Mouse (Mus musculus) liver, embryonic 14.5 days (tissue): Measurements from ENCODE around the gene Sparcl1. TPM values are rescaled to one million over a fixed set of nuclear protein-coding genes. Genes with fewer than 3 reads are reported as not detected.

ENCODE experiments used
- ATAC-seq: fragments of 200-750 bp; cut with Nextera tagmentation; 2 replicates; pipeline ENCODE4 v1.8.0; 2017; ENCODE audit warnings: moderate number of reproducible peaks, mild to moderate bottlenecking, moderate library complexity; ENCODE audit not compliant: insufficient read depth
- DNase-seq, 3 experiments: peaks; one replicate each; pipeline ENCODE4 v3.0.0-alpha.2; 2012 to 2013; ENCODE audit warnings: low read depth in 3 of 3, low spot score in 3 of 3
- H3K27ac ChIP-seq: fragments of 300-500 bp; sonication (generic); 2 replicates; pipeline ENCODE4 v1.5.1; 2014; ENCODE audit warnings: moderate library complexity, mild to moderate bottlenecking, control low read depth, inconsistent platforms
- H3K27me3 ChIP-seq: fragments of 300-500 bp; sonication (generic); 2 replicates; pipeline ENCODE4 v1.6.1; 2014; ENCODE audit warnings: mild to moderate bottlenecking, low read length, moderate library complexity; ENCODE audit not compliant: control insufficient read depth, insufficient read depth
- H3K36me3 ChIP-seq: fragments of 300-500 bp; sonication (generic); replicated peaks from 2 replicates; pipeline ENCODE4 v1.6.1; 2014; ENCODE audit warnings: low read depth; ENCODE audit not compliant: control insufficient read depth, insufficient read depth
- H3K4me1 ChIP-seq, 2 experiments: fragments of 200-500 bp in 1 of 2; fragments of 300-500 bp in 1 of 2; sonication (generic) in 1 of 2; replicated peaks; 2 replicates each; pipeline ENCODE4 v1.6.1; 2012 to 2014; ENCODE audit warnings: antibody characterized with exemption in 1 of 2, inconsistent platforms in 1 of 2, low read length in 1 of 2; ENCODE audit not compliant: control insufficient read depth in 2 of 2, insufficient read depth in 2 of 2
- H3K4me2 ChIP-seq: fragments of 300-500 bp; sonication (generic); 2 replicates; pipeline ENCODE4 v1.6.1; 2014; ENCODE audit warnings: low read depth, mild to moderate bottlenecking, control low read depth, moderate library complexity
- H3K4me3 ChIP-seq, 2 experiments: fragments of 200-500 bp in 1 of 2; fragments of 300-500 bp in 1 of 2; sonication (generic) in 1 of 2; 2 replicates each; pipeline ENCODE4 v1.5.1; 2012 to 2014; ENCODE audit warnings: low read depth in 2 of 2, low read length in 2 of 2, mild to moderate bottlenecking in 2 of 2, control low read depth in 1 of 2, inconsistent platforms in 1 of 2, moderate library complexity in 1 of 2; ENCODE audit not compliant: insufficient read depth in 1 of 2
- H3K9ac ChIP-seq: fragments of 300-500 bp; sonication (generic); replicated peaks from 2 replicates; pipeline ENCODE4 v1.6.1; 2014; ENCODE audit warnings: mild to moderate bottlenecking, control low read depth, moderate library complexity
- H3K9me3 ChIP-seq: fragments of 300-500 bp; sonication (generic); 2 replicates; pipeline ENCODE4 v1.6.1; 2016; ENCODE audit warnings: low read length, mixed read lengths; ENCODE audit not compliant: control insufficient read depth
- CTCF ChIP-seq: IDR thresholded peaks from 2 replicates; pipeline ENCODE4 v1.5.1; 2016; ENCODE audit warnings: antibody characterized with exemption, low read depth, control low read depth
- EP300 ChIP-seq: IDR thresholded peaks from 2 replicates; pipeline ENCODE4 v1.6.1; 2016; ENCODE audit warnings: antibody characterized with exemption, low read depth
- WGBS: fragments of 180-500 bp; shearing (Covaris S2); extraction: QIAGEN DNeasy Blood & Tissue Kit; methylation state at CpG from one replicate; pipeline ENCODE4 v1.1.7; 2014; ENCODE audit not compliant: insufficient replicate concordance; 5-methylcytosine and 5-hydroxymethylcytosine counted together
- polyA plus RNA-seq, 2 experiments: library from polyadenylated mRNA; depleted of rRNA in 1 of 2; stranded (reverse) in 1 of 2; unstranded in 1 of 2; fragments of >200 nt; fragmentation: Nextera tagmentation in 1 of 2; extraction: Ambion mirVana in 1 of 2; gene quantifications; 2 replicates each; pipeline versions ENCODE4 v1.2.1 to v1.2.3; 2012 to 2014

Sparcl1 gene
- polyA plus RNA-seq, 2 experiments = 1.0 to 1.4 TPM

DNA sequence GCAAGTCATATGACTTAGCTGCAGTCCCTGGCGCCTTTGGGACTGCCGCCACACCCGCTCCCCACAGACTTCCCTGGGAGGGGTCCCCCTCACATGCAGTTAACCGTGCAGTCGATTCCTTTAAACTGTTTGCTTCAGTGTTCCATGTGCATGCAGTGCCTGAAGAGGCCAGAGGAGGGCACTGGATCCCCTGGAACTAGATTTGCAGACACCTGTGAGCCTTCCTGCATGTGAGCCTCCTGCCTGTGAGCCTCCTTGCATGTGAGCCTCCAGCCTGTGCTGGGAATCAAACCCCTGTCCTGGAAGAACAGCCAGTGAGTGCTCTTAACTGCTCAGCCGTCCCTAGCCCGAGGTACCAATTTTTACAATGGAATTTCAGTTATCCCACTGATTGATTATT, 44.8 kb downstream of the Sparcl1 start:
- ATAC-seq = peak; percentile 37; the same call in 1 of the 2 replicates
- Histone ChIP-seq H3K4me1 (peaks cover under 1% of the 10 kb centered on the region in 2 experiments; a peak in 3 of 4 replicates), H3K9ac (no peak overlapping the region), H3K27me3 (no peaks in the 10 kb centered on the region), H3K36me3 (peaks cover 7% of the 10 kb centered on the region), H3K4me3 (no peak overlapping the region), H3K4me2 (no peak overlapping the region), H3K9me3 (no peaks in the 10 kb centered on the region), H3K27ac (no peak overlapping the region)
- DNase-seq = no peak
- TF ChIP-seq EP300 (no peak), CTCF (peak; percentile 73)
- WGBS = 78% methylated on average over 7 of the region's 7 CpGs

DNA sequence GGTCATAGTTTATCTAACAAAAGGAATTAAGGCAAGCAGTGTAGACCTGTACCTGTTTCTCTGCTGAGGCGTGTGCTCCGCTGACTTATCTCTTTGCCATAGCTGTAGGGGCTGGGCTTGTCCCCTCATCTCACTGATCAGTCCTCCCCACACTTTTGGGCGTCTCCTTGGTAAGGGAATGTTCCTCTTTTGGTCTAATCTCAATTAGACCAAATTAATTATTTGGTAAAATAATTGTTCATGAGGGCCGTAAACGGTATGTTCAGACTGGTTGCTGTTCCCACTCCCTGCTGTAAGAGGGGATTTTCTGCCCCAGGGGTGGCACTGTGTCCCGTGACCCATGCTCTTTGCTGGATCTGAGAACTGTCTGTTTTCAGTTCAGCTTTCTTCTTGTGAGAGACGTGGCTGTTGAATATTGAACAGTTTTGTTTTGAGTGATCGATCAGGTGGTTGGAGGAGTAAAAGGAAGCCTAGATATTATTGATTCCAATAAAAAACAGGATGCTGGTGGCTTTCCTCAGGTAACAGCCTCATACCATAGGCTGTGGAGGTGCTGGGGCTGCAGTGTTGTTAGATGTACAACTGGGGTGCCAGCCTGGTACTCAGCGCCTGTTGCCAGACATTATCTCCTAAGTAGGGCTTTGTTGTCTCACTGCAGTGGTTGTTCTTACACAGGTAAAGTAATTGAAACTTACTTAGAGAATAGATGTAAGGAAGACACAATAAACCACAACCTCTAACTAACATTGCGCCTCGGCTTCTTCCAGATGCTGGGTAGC, 50.6 kb downstream of the Sparcl1 start:
- Histone ChIP-seq H3K4me2 (peak overlapping the region; percentile 70), H3K9me3 (no peaks in the 10 kb centered on the region), H3K27ac (peak overlapping the region; percentile 89), H3K4me3 (peak overlapping the region in 1 of 2 experiments; percentile 17; a peak in 2 of 4 replicates), H3K36me3 (peaks cover 42% of the 10 kb centered on the region), H3K27me3 (no peaks in the 10 kb centered on the region), H3K4me1 (peaks cover 21 to 25% of the 10 kb centered on the region in 2 experiments), H3K9ac (peak overlapping the region; percentile 61)
- DNase-seq = peak; percentile 58 to 70 (median 66)
- 48% methylated on average over 11 of the region's 11 CpGs for WGBS
- peak; percentile 70 for TF ChIP-seq EP300
- no peak for TF ChIP-seq CTCF
- peak; percentile 100 for ATAC-seq

DNA sequence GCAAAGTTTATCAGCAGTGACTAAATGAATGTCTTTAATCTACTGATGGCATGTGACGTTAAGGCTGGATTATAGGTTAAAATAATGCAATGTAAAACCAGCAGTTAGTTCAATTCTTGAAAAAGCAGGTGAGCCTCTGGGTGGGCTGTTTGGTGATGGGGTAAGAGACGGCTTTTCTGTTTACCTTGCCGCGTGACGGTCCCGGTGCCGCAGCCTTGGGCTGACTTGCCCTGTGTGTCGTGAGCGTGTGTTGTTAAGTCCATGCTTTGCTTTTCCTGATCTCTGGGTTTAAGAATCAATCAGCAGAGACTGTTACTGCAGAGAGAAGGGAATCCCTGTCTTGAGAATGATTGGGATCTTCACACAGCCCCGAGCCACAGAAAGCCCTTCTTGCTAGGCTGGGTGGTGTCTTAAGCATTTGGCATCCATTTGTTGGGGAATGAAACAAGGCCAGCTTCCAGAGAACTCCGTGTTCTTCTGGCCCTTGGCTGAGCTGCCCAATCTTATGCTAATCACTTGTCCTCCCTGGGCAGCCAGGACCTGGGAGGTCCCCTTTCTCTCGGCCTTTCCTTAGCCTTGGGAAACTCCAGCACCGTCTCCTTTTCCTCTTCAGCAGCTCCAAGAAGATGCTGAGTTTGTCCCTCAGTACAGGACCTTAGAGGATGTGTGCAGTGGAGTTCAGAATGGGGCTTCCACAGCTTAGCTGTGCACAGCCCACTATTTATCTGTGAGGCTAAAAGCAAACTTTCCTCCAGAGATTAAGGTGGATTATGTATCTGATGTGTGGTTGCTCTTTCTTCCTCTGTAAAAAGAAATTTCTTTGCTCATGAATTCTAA, 51.4 kb downstream of the Sparcl1 start:
- TF ChIP-seq CTCF (no peak), EP300 (no peak)
- H3K27me3 ChIP-seq = no peaks in the 10 kb centered on the region
- peaks cover 42% of the 10 kb centered on the region for H3K36me3 ChIP-seq
- peak overlapping the region; percentile 70 for H3K4me2 ChIP-seq
- peak overlapping the region; percentile 1; the same call in 1 of the 2 replicates for H3K9ac ChIP-seq
- peak; percentile 65 for ATAC-seq
- H3K9me3 ChIP-seq = no peaks in the 10 kb centered on the region
- DNase-seq = no peak
- H3K27ac ChIP-seq = peak overlapping the region; percentile 89
- WGBS = 78% methylated on average over 13 of the region's 13 CpGs
- H3K4me3 ChIP-seq = peak overlapping the region in 1 of 2 experiments; percentile 17; a peak in 1 of 4 replicates
- H3K4me1 ChIP-seq = peaks cover 21 to 26% of the 10 kb centered on the region in 2 experiments

DNA sequence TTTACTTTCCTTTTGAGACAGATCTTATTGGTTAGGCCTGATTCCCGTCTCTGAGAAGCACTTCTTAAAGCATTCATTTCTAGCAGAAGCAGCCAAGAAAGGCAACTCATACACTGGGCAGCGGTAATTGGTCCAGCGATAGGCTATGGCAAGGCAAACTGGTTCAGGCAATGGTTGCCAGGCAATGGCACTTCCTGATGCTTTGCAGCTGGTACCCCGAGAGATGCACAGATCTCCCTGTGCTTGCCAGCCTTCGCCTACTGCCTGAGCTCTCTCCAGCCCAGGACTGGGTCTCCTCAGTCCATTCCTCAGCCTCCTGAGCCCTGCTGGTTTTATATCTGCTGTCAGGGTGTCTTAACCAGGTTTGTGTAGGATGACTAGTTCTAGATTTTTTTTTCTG, 53.1 kb downstream of the Sparcl1 start:
- no peaks in the 10 kb centered on the region for H3K27me3 ChIP-seq
- H3K9ac ChIP-seq = no peak overlapping the region
- DNase-seq (no peak), ATAC-seq (no peak)
- peaks cover 46% of the 10 kb centered on the region for H3K36me3 ChIP-seq
- 88% methylated on average over 5 of the region's 5 CpGs for WGBS
- H3K4me3 ChIP-seq = no peak overlapping the region
- no peak overlapping the region for H3K4me2 ChIP-seq
- no peaks in the 10 kb centered on the region for H3K9me3 ChIP-seq
- peaks cover 30 to 41% of the 10 kb centered on the region in 2 experiments for H3K4me1 ChIP-seq
- H3K27ac ChIP-seq = peak overlapping the region; percentile 11; the same call in 1 of the 2 replicates
- TF ChIP-seq CTCF (no peak), EP300 (no peak)

DNA sequence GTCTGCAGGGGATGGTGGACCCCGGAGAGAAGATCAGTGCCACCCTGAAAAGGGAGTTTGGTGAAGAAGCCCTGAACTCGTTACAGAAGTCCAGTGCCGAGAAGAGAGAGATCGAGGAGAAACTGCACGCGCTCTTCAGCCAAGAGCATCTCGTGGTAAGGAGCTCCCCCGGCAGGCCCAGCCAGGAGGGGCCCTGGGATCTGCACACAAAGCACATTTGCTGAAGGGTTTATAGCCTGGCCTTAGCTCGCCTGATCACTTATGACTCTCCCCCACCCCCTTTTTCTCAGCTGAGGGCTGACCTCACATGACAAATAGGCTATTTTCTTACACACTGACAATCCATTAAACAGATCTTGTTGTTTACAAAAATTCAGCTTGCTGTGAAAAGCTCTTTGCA, 53.9 kb downstream of the Sparcl1 start:
- Histone ChIP-seq H3K27me3 (no peaks in the 10 kb centered on the region), H3K4me1 (peaks cover 38 to 48% of the 10 kb centered on the region in 2 experiments), H3K9ac (no peak overlapping the region), H3K36me3 (peaks cover 42% of the 10 kb centered on the region), H3K4me3 (no peak overlapping the region), H3K9me3 (no peaks in the 10 kb centered on the region), H3K27ac (no peak overlapping the region), H3K4me2 (no peak overlapping the region)
- DNase-seq = no peak
- 88% methylated on average over 9 of the region's 9 CpGs for WGBS
- TF ChIP-seq EP300 (no peak), CTCF (no peak)
- ATAC-seq = no peak
